Mouse (Mus musculus) liver, adult 2 months (tissue): ENCODE measurements around the gene Cd44.

Source experiments
- CTCF ChIP-seq: fragments of 200-500 bp; IDR thresholded peaks from 2 replicates; pipeline ENCODE4 v1.5.1; 2011; ENCODE audit warnings: low read depth, low read length, control low read depth
- POLR2A ChIP-seq: fragments of 200-500 bp; IDR thresholded peaks from 2 replicates; pipeline ENCODE4 v1.6.1; 2011; ENCODE audit warnings: low read length, control low read depth; ENCODE audit not compliant: insufficient read depth; ENCODE audit errors: extremely low read depth

- no peak for TF ChIP-seq POLR2A
- no peak for TF ChIP-seq CTCF
These were observed 108.7 kb downstream of the Cd44 start for GRCm38 (mm10) chr2:102792804-102793203.
